Mouse (Mus musculus): ENCODE data around the gene Mbtd1. TPM values are rescaled to one million over a fixed set of nuclear protein-coding genes. Genes with fewer than 3 reads are reported as not detected.
"Not testable (repeated sequence)": the region's sequence is repeated elsewhere in the genome, so short reads cannot be mapped to it uniquely, and the experiment has no call there.

The Mbtd1 gene
- total RNA-seq, 2 experiments from 2014 or later = 33.8 to 39.4 TPM

- intact Hi-C loops (cut with DNase I) = loop anchor here (10.0 kb wide), 1 partner anchor 328 kb away; the partner anchor contains the start of gene Tob1
- H3K27ac ChIP-seq = peak overlapping the region; percentile 98
- peak overlapping the region; percentile 93 for H3K4me3 ChIP-seq
- DNase-seq (ENCODE audit: extremely low spot score in 1 of 2, low spot score in 2 of 2) = no peak
- TF ChIP-seq CTCF (IDR thresholded peaks at IDR 0.05) = no peak; the same call in 1 of the 2 replicates
These were observed 893 bp downstream of the Mbtd1 start for GRCm38 (mm10) chr11:93886411-93887079.

GRCm38 (mm10) chr11:93887080-93887447, 1.4 kb downstream of the Mbtd1 start:
- TF ChIP-seq CTCF (IDR thresholded peaks at IDR 0.05) = no peak
- intact Hi-C loops (cut with DNase I) = loop anchor here (10.0 kb wide), 1 partner anchor 328 kb away; the partner anchor contains the start of gene Tob1
- no peak for DNase-seq (ENCODE audit: extremely low spot score in 1 of 2, low spot score in 2 of 2)
- peak overlapping the region; percentile 98; the same call in 1 of the 2 replicates for H3K27ac ChIP-seq
- H3K4me3 ChIP-seq = peak overlapping the region; percentile 93

- Histone ChIP-seq H3K4me3 (no peak overlapping the region), H3K27ac (no peak overlapping the region)
- intact Hi-C loops (cut with DNase I) = no loop called here
- DNase-seq (ENCODE audit: extremely low spot score in 1 of 2, low spot score in 2 of 2) = no peak
- TF ChIP-seq CTCF (IDR thresholded peaks at IDR 0.05) = no peak
These were observed 12.1 kb downstream of the Mbtd1 start for GRCm38 (mm10) chr11:93897732-93898131.

GRCm38 (mm10) chr11:93906834-93907233, 21.2 kb downstream of the Mbtd1 start:
- TF ChIP-seq CTCF (IDR thresholded peaks at IDR 0.05) = no peak
- Histone ChIP-seq H3K27ac (no peak overlapping the region), H3K4me3 (no peak overlapping the region)
- intact Hi-C loops (cut with DNase I) = no loop called here
- DNase-seq (ENCODE audit: extremely low spot score in 1 of 2, low spot score in 2 of 2) = no peak

- no peak for TF ChIP-seq CTCF (IDR thresholded peaks at IDR 0.05)
- DNase-seq (ENCODE audit: extremely low spot score in 1 of 2, low spot score in 2 of 2) = no peak
- intact Hi-C loops (cut with DNase I) = no loop called here
- no peak overlapping the region for H3K4me3 ChIP-seq
- H3K27ac ChIP-seq = no peak overlapping the region
These were observed 22.2 kb downstream of the Mbtd1 start for GRCm38 (mm10) chr11:93907839-93908238.

GRCm38 (mm10) chr11:93908829-93909228, 23.2 kb downstream of the Mbtd1 start:
- no peak overlapping the region for H3K4me3 ChIP-seq
- DNase-seq (ENCODE audit: extremely low spot score in 1 of 2, low spot score in 2 of 2) = no peak
- H3K27ac ChIP-seq = no peak overlapping the region
- intact Hi-C loops (cut with DNase I) = no loop called here
- no peak for TF ChIP-seq CTCF (IDR thresholded peaks at IDR 0.05)

GRCm38 (mm10) chr11:93911603-93912002, 26.0 kb downstream of the Mbtd1 start:
- Histone ChIP-seq H3K4me3 (no peak overlapping the region), H3K27ac (no peak overlapping the region)
- TF ChIP-seq CTCF (IDR thresholded peaks at IDR 0.05) = no peak
- intact Hi-C loops (cut with DNase I) = no loop called here
- no peak for DNase-seq (ENCODE audit: extremely low spot score in 1 of 2, low spot score in 2 of 2)

GRCm38 (mm10) chr11:93915019-93915418, 29.4 kb downstream of the Mbtd1 start:
- H3K4me3 ChIP-seq; DNase-seq (ENCODE audit: extremely low spot score in 1 of 2, low spot score in 2 of 2); intact Hi-C loops (cut with DNase I); H3K27ac ChIP-seq: not testable (repeated sequence)

GRCm38 (mm10) chr11:93929106-93929505, 43.5 kb downstream of the Mbtd1 start:
- intact Hi-C loops (cut with DNase I) = no loop called here
- no peak overlapping the region for H3K4me3 ChIP-seq
- peak; percentile 40 for TF ChIP-seq CTCF (IDR thresholded peaks at IDR 0.05)
- no peak overlapping the region for H3K27ac ChIP-seq
- no peak for DNase-seq (ENCODE audit: extremely low spot score in 1 of 2, low spot score in 2 of 2)

GRCm38 (mm10) chr11:93940906-93941305, 55.3 kb downstream of the Mbtd1 start:
- intact Hi-C loops (cut with DNase I) = no loop called here
- TF ChIP-seq CTCF (IDR thresholded peaks at IDR 0.05) = no peak
- H3K4me3 ChIP-seq = no peak overlapping the region
- DNase-seq (ENCODE audit: extremely low spot score in 1 of 2, low spot score in 2 of 2) = no peak
- no peak overlapping the region for H3K27ac ChIP-seq

- no peak for DNase-seq (ENCODE audit: extremely low spot score in 1 of 2, low spot score in 2 of 2)
- no peak for TF ChIP-seq CTCF (IDR thresholded peaks at IDR 0.05)
- no peak overlapping the region for H3K4me3 ChIP-seq
- no peak overlapping the region for H3K27ac ChIP-seq
- intact Hi-C loops (cut with DNase I) = no loop called here
These were observed 59.3 kb downstream of the Mbtd1 start for GRCm38 (mm10) chr11:93944986-93945385.

GRCm38 (mm10) chr11:93948887-93949567, 63.4 kb downstream of the Mbtd1 start:
- H3K27ac ChIP-seq = no peak overlapping the region
- H3K4me3 ChIP-seq = no peak overlapping the region
- TF ChIP-seq CTCF (IDR thresholded peaks at IDR 0.05) = no peak
- intact Hi-C loops (cut with DNase I) = no loop called here
- no peak for DNase-seq (ENCODE audit: extremely low spot score in 1 of 2, low spot score in 2 of 2)

GRCm38 (mm10) chr11:93950045-93950444, 64.4 kb downstream of the Mbtd1 start:
- intact Hi-C loops (cut with DNase I) = no loop called here
- Histone ChIP-seq H3K4me3 (no peak overlapping the region), H3K27ac (no peak overlapping the region)
- DNase-seq (ENCODE audit: extremely low spot score in 1 of 2, low spot score in 2 of 2) = no peak
- peak; percentile 19 for TF ChIP-seq CTCF (IDR thresholded peaks at IDR 0.05)

All from left cerebral cortex, adult 2 months (tissue).